Mouse (Mus musculus) embryo, embryonic 10 days (tissue): ENCODE results near the gene Ccnq.

Experiments used
- DNase-seq: peaks from one replicate; pipeline ENCODE4 v3.0.0-alpha.2; 2015; ENCODE audit warnings: low spot score

Gene Ccnq

GRCm38 (mm10) chr11:78750885-78751842 lies at the start of gene Ccnq:
TSS of gene Ccnq (minus strand) at chr11:78751729.
- DNase-seq = peak; percentile 73

- DNase-seq = no peak
These were observed 49.6 kb upstream of the Ccnq start for GRCm38 (mm10) chr11:78801094-78801493.

GRCm38 (mm10) chr11:78796072-78796729 lies 44.7 kb upstream of the Ccnq start:
- DNase-seq = no peak

- DNase-seq = no peak
These were observed 41.6 kb upstream of the Ccnq start for GRCm38 (mm10) chr11:78793116-78793515.

- DNase-seq = no peak
These were observed 40.9 kb upstream of the Ccnq start for GRCm38 (mm10) chr11:78792465-78792864.

- no peak for DNase-seq
These were observed 40.5 kb upstream of the Ccnq start for GRCm38 (mm10) chr11:78792055-78792454.

- DNase-seq = no peak
These were observed 40.1 kb upstream of the Ccnq start for GRCm38 (mm10) chr11:78791582-78791981.

GRCm38 (mm10) chr11:78789370-78790060 lies 38.0 kb upstream of the Ccnq start:
- no peak for DNase-seq

GRCm38 (mm10) chr11:78786013-78786431 lies 34.5 kb upstream of the Ccnq start:
- peak; percentile 66 for DNase-seq

- no peak for DNase-seq
These were observed 31.3 kb upstream of the Ccnq start for GRCm38 (mm10) chr11:78782791-78783347.

- DNase-seq = no peak
These were observed 30.8 kb upstream of the Ccnq start for GRCm38 (mm10) chr11:78782326-78782725.

GRCm38 (mm10) chr11:78780571-78780970 lies 29.0 kb upstream of the Ccnq start:
- no peak for DNase-seq

GRCm38 (mm10) chr11:78780002-78780401 lies 28.5 kb upstream of the Ccnq start:
- DNase-seq = no peak

- no peak for DNase-seq
These were observed 26.5 kb upstream of the Ccnq start for GRCm38 (mm10) chr11:78777851-78778680.

GRCm38 (mm10) chr11:78771751-78772283 lies 20.3 kb upstream of the Ccnq start:
- DNase-seq = peak; percentile 18

- no peak for DNase-seq
These were observed 18.9 kb upstream of the Ccnq start for GRCm38 (mm10) chr11:78770436-78770835.

GRCm38 (mm10) chr11:78768778-78769177 lies 17.2 kb upstream of the Ccnq start:
- no peak for DNase-seq

- DNase-seq = no peak
These were observed 14.7 kb upstream of the Ccnq start for GRCm38 (mm10) chr11:78766069-78766830.

GRCm38 (mm10) chr11:78764820-78765219 lies 13.3 kb upstream of the Ccnq start:
- DNase-seq = no peak

GRCm38 (mm10) chr11:78764304-78764703 lies 12.8 kb upstream of the Ccnq start:
- no peak for DNase-seq
